Mouse (Mus musculus) stomach, postnatal 0 days (tissue): ENCODE results near the gene Rnf126.

ENCODE experiments used
- CTCF ChIP-seq: IDR thresholded peaks from 2 replicates; pipeline ENCODE4 v1.5.1; 2016; ENCODE audit warnings: antibody characterized with exemption, low read depth, mild to moderate bottlenecking, moderate library complexity
- EP300 ChIP-seq: optimal IDR thresholded peaks from 2 replicates; pipeline ENCODE3; 2016; ENCODE audit warnings: antibody characterized with exemption

GRCm38 (mm10) chr10:79712499-79713126 is 54.1 kb downstream of the Rnf126 start:
- TF ChIP-seq CTCF (peak; percentile 85), EP300 (no peak)
